Mouse (Mus musculus) megakaryocyte, embryonic 14.5 days (primary cell): Measurements from ENCODE around the gene Hexim2.

Experiments
- FLI1 ChIP-seq: IDR thresholded peaks from 2 replicates; pipeline ENCODE4 v1.6.1; 2012; ENCODE audit warnings: low read length, inconsistent platforms, mixed read lengths
- GATA1 ChIP-seq: IDR thresholded peaks from 3 replicates; pipeline ENCODE4 v1.6.1; 2012; ENCODE audit warnings: mixed read lengths, low read length, inconsistent platforms, borderline replicate concordance

- TF ChIP-seq GATA1: no peak
- TF ChIP-seq FLI1: no peak
These were observed 41.6 kb downstream of the Hexim2 start for GRCm38 (mm10) chr11:103173771-103174344.
